Mouse (Mus musculus) neural tube, embryonic 15.5 days (tissue): ENCODE measurements around the gene Mgat1. TPM values are rescaled to one million over a fixed set of nuclear protein-coding genes. Genes with fewer than 3 reads are reported as not detected.
A peak's percentile ranks its signal among the peaks of the same experiment; 100 is the strongest.

Source experiments
- ATAC-seq: fragments of 200-750 bp; cut with Nextera tagmentation; 2 replicates; pipeline ENCODE4 v1.8.0; 2017; ENCODE audit warnings: mild to moderate bottlenecking, moderate TSS enrichment, moderate library complexity; ENCODE audit not compliant: low FRiP score
- H3K27ac ChIP-seq: fragments of 300-500 bp; sonication (generic); replicated peaks from 2 replicates; pipeline ENCODE4 v1.5.1; 2015; ENCODE audit warnings: mild to moderate bottlenecking, inconsistent platforms
- H3K27me3 ChIP-seq: fragments of 300-500 bp; sonication (generic); replicated peaks from 2 replicates; pipeline ENCODE4 v1.6.1; 2015; ENCODE audit warnings: inconsistent platforms
- H3K36me3 ChIP-seq: fragments of 300-500 bp; sonication (generic); 2 replicates; pipeline ENCODE4 v1.6.1; 2015; ENCODE audit warnings: inconsistent platforms
- H3K4me1 ChIP-seq: fragments of 300-500 bp; sonication (generic); 2 replicates; pipeline ENCODE4 v1.6.1; 2015; ENCODE audit warnings: inconsistent platforms
- H3K4me2 ChIP-seq: fragments of 300-500 bp; sonication (generic); 2 replicates; pipeline ENCODE4 v1.6.1; 2015; ENCODE audit warnings: inconsistent platforms, mild to moderate bottlenecking, moderate library complexity
- H3K4me3 ChIP-seq: fragments of 300-500 bp; sonication (generic); replicated peaks from 2 replicates; pipeline ENCODE4 v1.5.1; 2015; ENCODE audit warnings: mild to moderate bottlenecking, inconsistent platforms
- H3K9ac ChIP-seq: fragments of 300-500 bp; sonication (generic); replicated peaks from 2 replicates; pipeline ENCODE4 v1.6.1; 2015; ENCODE audit warnings: mild to moderate bottlenecking, inconsistent platforms
- H3K9me3 ChIP-seq: fragments of 300-500 bp; sonication (generic); replicated peaks from 2 replicates; pipeline ENCODE4 v1.6.1; 2016; ENCODE audit warnings: inconsistent platforms
- WGBS: fragments of 180-500 bp; shearing (Covaris S2); methylation state at CpG from one replicate; pipeline ENCODE4 v1.1.7; 2015; ENCODE audit warnings: mixed read lengths; 5-methylcytosine and 5-hydroxymethylcytosine counted together
- polyA plus RNA-seq: library from polyadenylated mRNA; unstranded; fragments of >200 nt; fragmentation: Nextera tagmentation; extraction: Ambion mirVana; gene quantifications from 2 replicates; pipeline ENCODE4 v1.2.1, GENCODE M21; 2015

The Mgat1 gene
- polyA plus RNA-seq, 1 experiment from 2014 or later, result 34.0 TPM

- Histone ChIP-seq H3K9me3 (no peaks in the 10 kb centered on the region), H3K27ac (peak overlapping the region; percentile 95), H3K27me3 (no peaks in the 10 kb centered on the region), H3K4me1 (peaks cover 41% of the 10 kb centered on the region), H3K4me2 (peak overlapping the region; percentile 78), H3K4me3 (peak overlapping the region; percentile 76), H3K36me3 (no peaks in the 10 kb centered on the region), H3K9ac (peak overlapping the region; percentile 82)
- 3% methylated on average over 4 of the region's 4 CpGs for WGBS
- ATAC-seq, result no peak; the same call in 1 of the 2 replicates
Measured at GRCm38 (mm10) chr11:49244595-49244930, 572 bp downstream of the Mgat1 start.

DNA sequence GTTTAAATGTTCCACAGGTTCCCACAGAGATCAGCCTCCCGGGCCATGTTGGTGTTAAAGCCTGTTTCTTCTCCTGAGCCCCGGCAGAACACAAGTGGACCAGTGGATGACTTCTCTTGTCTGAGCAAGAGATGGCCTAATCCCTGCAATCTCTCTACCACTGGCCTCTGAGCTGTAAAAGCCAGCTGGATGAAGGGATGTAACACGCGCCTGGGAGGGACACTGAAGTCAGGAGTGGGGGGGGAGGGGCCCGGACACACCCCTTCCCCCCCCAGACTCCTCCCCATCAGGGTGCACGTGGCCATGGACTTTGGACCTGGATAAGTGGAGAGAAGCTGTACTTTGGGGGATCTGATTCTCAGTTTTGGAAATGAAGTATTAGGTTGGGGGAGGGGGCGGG is 1.2 kb downstream of the Mgat1 start:
- Histone ChIP-seq H3K9me3 (no peaks in the 10 kb centered on the region), H3K4me1 (peaks cover 47% of the 10 kb centered on the region), H3K4me3 (peak overlapping the region; percentile 76; the same call in 1 of the 2 replicates), H3K27ac (peak overlapping the region; percentile 95; the same call in 1 of the 2 replicates), H3K9ac (0 out of 2 replicates have a peak overlapping the region, but pooled peaks have one; percentile 82), H3K27me3 (no peaks in the 10 kb centered on the region), H3K36me3 (no peaks in the 10 kb centered on the region), H3K4me2 (peak overlapping the region; percentile 78)
- 27% methylated on average over 7 of the region's 7 CpGs for WGBS
- no peak for ATAC-seq

DNA sequence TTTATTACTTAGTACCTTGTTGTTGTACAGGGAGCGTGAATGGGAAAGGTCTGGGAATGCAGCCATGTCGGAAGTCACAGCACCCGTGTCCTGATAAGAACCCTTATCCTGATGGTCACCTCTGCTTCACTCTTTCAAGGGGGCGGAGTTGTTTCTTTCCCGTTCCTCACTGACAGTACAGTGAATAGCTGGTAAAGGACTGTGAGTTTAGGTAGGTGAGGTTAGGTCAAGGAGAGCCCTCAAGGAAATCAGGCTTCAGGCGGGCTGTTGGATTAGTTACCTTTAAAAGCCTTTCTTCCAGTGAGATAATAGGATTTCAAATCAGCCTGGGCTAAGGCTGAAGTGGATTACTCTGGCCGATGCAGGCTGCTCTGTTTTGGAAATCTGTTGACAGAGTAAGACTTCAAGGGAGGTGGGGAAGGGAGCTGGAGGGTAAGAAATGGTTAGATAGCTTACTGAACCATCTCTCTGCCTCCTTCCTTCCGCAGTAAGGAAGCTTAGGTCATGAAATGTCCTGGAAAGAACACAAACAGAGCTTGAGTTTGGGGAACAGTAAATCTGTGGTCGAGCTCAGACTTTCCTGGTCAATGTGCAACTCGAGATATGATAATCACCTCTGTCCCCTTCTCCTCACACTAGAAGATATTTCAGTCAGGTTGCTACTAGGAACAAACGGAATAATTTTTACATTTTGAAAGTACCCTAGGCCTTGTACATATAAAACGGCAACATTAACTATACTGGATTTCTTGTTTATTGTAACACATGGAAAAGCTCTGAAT is 1.8 kb downstream of the Mgat1 start:
- H3K9ac ChIP-seq, result no peak overlapping the region
- 45% methylated on average over 12 of the region's 12 CpGs for WGBS
- ATAC-seq, result no peak

GRCm38 (mm10) chr11:49246523-49246922 is 2.5 kb downstream of the Mgat1 start:
- Histone ChIP-seq H3K36me3 (no peaks in the 10 kb centered on the region), H3K9ac (no peak overlapping the region), H3K27me3 (no peaks in the 10 kb centered on the region), H3K4me2 (no peak overlapping the region), H3K4me3 (no peak overlapping the region), H3K9me3 (no peaks in the 10 kb centered on the region), H3K27ac (no peak overlapping the region), H3K4me1 (peaks cover 60% of the 10 kb centered on the region)
- no peak for ATAC-seq
- 84% methylated on average over 4 of the region's 4 CpGs for WGBS

More for the DNA sequence above, 1.8 kb downstream of the Mgat1 start:
- H3K4me2 ChIP-seq, result peak overlapping the region; percentile 78
- H3K27ac ChIP-seq, result no peak overlapping the region
- H3K36me3 ChIP-seq, result no peaks in the 10 kb centered on the region
- H3K27me3 ChIP-seq, result no peaks in the 10 kb centered on the region
- H3K4me3 ChIP-seq, result 0 out of 2 replicates have a peak overlapping the region, but pooled peaks have one; percentile 76
- H3K9me3 ChIP-seq, result no peaks in the 10 kb centered on the region
- peaks cover 53% of the 10 kb centered on the region for H3K4me1 ChIP-seq

- Histone ChIP-seq H3K36me3 (no peaks in the 10 kb centered on the region), H3K9me3 (no peaks in the 10 kb centered on the region), H3K9ac (no peak overlapping the region), H3K4me2 (no peak overlapping the region), H3K4me1 (peaks cover 65% of the 10 kb centered on the region), H3K4me3 (no peak overlapping the region), H3K27ac (no peak overlapping the region), H3K27me3 (no peaks in the 10 kb centered on the region)
- WGBS, result 44% methylated on average over 2 of the region's 2 CpGs
- no peak for ATAC-seq
Measured at GRCm38 (mm10) chr11:49247255-49247654, 3.3 kb downstream of the Mgat1 start.

DNA sequence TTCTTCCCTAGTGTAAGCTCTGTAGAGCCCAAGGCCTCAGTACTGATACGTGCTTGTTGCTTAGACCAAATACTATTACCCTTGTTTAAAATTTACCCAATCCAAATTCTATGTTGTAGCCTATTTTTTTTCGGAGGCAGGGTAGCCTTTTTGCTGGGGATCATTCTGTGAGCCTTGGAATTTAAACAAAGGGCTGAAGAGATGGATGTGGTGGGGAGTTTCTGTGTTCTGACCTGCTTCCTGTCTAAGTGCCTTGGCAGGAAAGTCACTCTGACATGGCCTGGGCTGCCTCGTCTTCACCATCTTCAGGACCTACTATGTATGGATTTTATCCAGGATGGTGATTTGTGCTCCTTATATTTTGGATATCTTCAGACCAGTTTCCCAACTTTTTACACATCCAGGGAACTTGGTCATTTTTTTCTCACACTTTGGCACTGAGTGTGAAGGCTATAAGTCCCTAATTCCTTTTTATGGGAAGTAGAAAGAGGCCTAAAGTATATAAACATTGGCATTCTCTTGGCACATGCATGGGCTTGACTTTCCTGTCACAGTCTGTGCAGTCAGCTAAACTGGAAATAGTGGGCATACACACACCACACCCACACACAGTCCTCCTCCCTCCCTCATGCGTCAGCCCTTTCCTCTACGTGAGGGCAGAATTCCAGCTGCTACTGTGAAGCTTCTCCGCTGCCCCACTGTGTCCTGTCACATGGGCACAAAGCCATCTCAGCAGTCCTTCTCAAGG is 4.4 kb downstream of the Mgat1 start:
- 66% methylated on average over 6 of the region's 6 CpGs for WGBS

GRCm38 (mm10) chr11:49248974-49249700 is 5.1 kb downstream of the Mgat1 start:
- Histone ChIP-seq H3K4me1 (peaks cover 59% of the 10 kb centered on the region), H3K27me3 (no peaks in the 10 kb centered on the region), H3K36me3 (0 out of 2 replicates have a peak, but pooled peaks cover 5% of the 10 kb centered on the region), H3K27ac (no peak overlapping the region), H3K9me3 (no peaks in the 10 kb centered on the region), H3K9ac (no peak overlapping the region), H3K4me3 (no peak overlapping the region), H3K4me2 (no peak overlapping the region)
- no peak for ATAC-seq
- WGBS, result 78% methylated on average over 6 of the region's 6 CpGs

More for the DNA sequence above, 4.4 kb downstream of the Mgat1 start:
- H3K4me1 ChIP-seq, result peaks cover 59% of the 10 kb centered on the region
- no peak for ATAC-seq
- H3K36me3 ChIP-seq, result 0 out of 2 replicates have a peak, but pooled peaks cover 5% of the 10 kb centered on the region
- H3K27ac ChIP-seq, result no peak overlapping the region
- H3K4me2 ChIP-seq, result no peak overlapping the region
- H3K9ac ChIP-seq, result no peak overlapping the region
- no peak overlapping the region for H3K4me3 ChIP-seq
- H3K9me3 ChIP-seq, result no peaks in the 10 kb centered on the region
- H3K27me3 ChIP-seq, result no peaks in the 10 kb centered on the region

- Histone ChIP-seq H3K36me3 (peaks cover 7% of the 10 kb centered on the region; the same call in 1 of the 2 replicates), H3K9ac (peak overlapping the region; percentile 74), H3K4me1 (peaks cover 54% of the 10 kb centered on the region), H3K27me3 (no peaks in the 10 kb centered on the region), H3K27ac (peak overlapping the region; percentile 83), H3K9me3 (no peaks in the 10 kb centered on the region), H3K4me2 (peak overlapping the region; percentile 88), H3K4me3 (peak overlapping the region; percentile 67)
- no peak for ATAC-seq
- WGBS, result 29% methylated on average over 10 of the region's 10 CpGs
Measured at GRCm38 (mm10) chr11:49249811-49250421, 5.9 kb downstream of the Mgat1 start.

DNA sequence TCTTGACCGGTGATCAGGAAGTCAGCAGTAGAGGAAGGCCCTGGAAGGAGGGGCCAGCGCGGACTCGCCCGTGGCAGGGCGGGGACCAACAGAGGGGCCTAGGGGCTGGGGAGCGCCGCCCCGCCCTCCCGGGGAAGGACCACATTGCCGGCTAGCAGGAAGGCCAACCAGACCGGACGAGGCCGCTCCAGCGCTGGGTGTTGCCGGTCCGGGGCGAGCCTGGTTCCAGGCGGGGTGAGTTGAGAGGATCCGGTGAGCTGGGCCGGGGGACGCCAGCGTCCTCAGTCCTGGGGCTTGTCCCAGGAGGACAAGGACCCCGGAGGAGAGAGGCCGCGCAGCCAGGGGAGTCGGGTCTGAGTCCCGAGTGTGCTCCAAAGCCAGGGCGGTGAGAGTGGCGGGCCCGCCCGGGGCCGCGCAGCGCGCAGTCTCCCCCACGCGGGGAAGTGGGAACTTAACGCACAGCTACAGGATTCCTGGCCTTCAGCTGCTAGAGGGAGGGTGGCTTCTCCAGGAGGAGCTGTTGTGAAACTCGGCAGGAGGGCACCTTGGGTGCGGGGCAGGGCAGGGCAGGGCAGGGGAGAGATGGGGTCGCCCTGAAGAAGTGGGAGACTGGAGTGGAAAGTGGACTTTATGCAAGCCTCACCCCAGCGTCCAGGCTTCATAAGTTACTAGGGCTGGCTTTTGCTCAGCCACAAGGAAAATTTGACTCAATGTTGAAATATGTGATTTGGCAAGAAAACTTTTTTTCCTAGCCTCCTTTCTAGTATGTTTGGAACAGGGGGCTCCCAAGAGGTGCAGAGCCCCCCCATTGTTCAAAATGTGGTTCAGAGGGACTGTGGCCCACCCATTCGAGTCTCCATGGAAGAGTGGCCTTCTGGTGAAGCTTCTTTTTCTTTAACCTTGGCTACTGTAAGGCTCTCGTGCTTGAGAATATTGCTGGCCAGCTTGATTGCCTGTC is 6.7 kb downstream of the Mgat1 start:
- no peaks in the 10 kb centered on the region for H3K27me3 ChIP-seq
- no peaks in the 10 kb centered on the region for H3K9me3 ChIP-seq
- peak; percentile 89 for ATAC-seq
- peaks cover 47% of the 10 kb centered on the region for H3K4me1 ChIP-seq
- peak overlapping the region; percentile 67 for H3K4me3 ChIP-seq
- peak overlapping the region; percentile 74 for H3K9ac ChIP-seq
- 2% methylated on average over 45 of the region's 45 CpGs for WGBS
- H3K4me2 ChIP-seq, result peak overlapping the region; percentile 88
- H3K36me3 ChIP-seq, result peaks cover 7% of the 10 kb centered on the region; the same call in 1 of the 2 replicates
- H3K27ac ChIP-seq, result peak overlapping the region; percentile 83

GRCm38 (mm10) chr11:49251380-49251761 is 7.4 kb downstream of the Mgat1 start:
- 68% methylated on average over 7 of the region's 7 CpGs for WGBS
- no peak for ATAC-seq
- Histone ChIP-seq H3K4me2 (peak overlapping the region; percentile 88), H3K9me3 (no peaks in the 10 kb centered on the region), H3K27ac (no peak overlapping the region), H3K36me3 (peaks cover 7% of the 10 kb centered on the region; the same call in 1 of the 2 replicates), H3K4me3 (peak overlapping the region; percentile 67), H3K9ac (peak overlapping the region; percentile 74; the same call in 1 of the 2 replicates), H3K27me3 (no peaks in the 10 kb centered on the region), H3K4me1 (peaks cover 41% of the 10 kb centered on the region)
